9 mouse cellular contexts compared by ENCODE assay signal in genomic region chr11:115746762-115747161, GRCm38 (mm10). TPM values are rescaled to one million over a fixed set of nuclear protein-coding genes. Genes with fewer than 3 reads are reported as not detected.
DNase-seq lines count a peak whose midpoint lies in the region; ATAC-seq and TF ChIP-seq lines count a peak whose summit lies in the region.
"Had no signal": no experiment of that assay in that cellular context is flagged by ENCODE, and none has a peak within 500 bp of the region (broad histone marks: within the 10 kb centered on the region; RNA-seq: fewer than 3 reads in every experiment).

No protein-coding gene starts in this region.

- H3K36me3 ChIP-seq in kidney, adult 2 months (ENCODE audit: control insufficient read depth, insufficient read depth, low read length): no peaks in the 10 kb centered on the region
- H3K36me3 ChIP-seq in kidney, embryonic 16.5 days (ENCODE audit: insufficient read depth, low read length): no peaks in the 10 kb centered on the region
- no peaks in the 10 kb centered on the region for H3K36me3 ChIP-seq in ES-E14 (ENCODE audit: control insufficient read depth, insufficient read depth, low read length, poor library complexity, severe bottlenecking)
- no peaks in the 10 kb centered on the region for H3K36me3 ChIP-seq in forebrain, postnatal 0 days (ENCODE audit: insufficient read depth)
- no peaks in the 10 kb centered on the region for H3K36me3 ChIP-seq in midbrain, embryonic 15.5 days (replicated peaks)
- H3K36me3 ChIP-seq: embryonic facial prominence, embryonic 15.5 days had no signal

- H3K9ac ChIP-seq in kidney, embryonic 16.5 days (replicated peaks; ENCODE audit: low read length): no peak overlapping the region
- no peak overlapping the region for H3K9ac ChIP-seq in ES-E14 (ENCODE audit: insufficient read depth, low read depth, low read length, poor library complexity, severe bottlenecking)
- H3K9ac ChIP-seq in forebrain, postnatal 0 days: no peak overlapping the region
- H3K9ac ChIP-seq in midbrain, embryonic 15.5 days: no peak overlapping the region
- H3K9ac ChIP-seq: embryonic facial prominence, embryonic 15.5 days had no signal

- no peak overlapping the region for H3K4me2 ChIP-seq in kidney, embryonic 16.5 days (replicated peaks; ENCODE audit: low read depth, low read length)
- H3K4me2 ChIP-seq in forebrain, postnatal 0 days (ENCODE audit: low read depth): peak overlapping the region; percentile 33; the same call in 1 of the 2 replicates
- peak overlapping the region; percentile 44; the same call in 1 of the 2 replicates for H3K4me2 ChIP-seq in midbrain, embryonic 15.5 days

- TF ChIP-seq POLR2A in kidney, adult 2 months (IDR thresholded peaks at IDR 0.05; ENCODE audit: low read depth, low read length): no peak

- no peaks in the 10 kb centered on the region for H3K9me3 ChIP-seq in kidney, embryonic 16.5 days (ENCODE audit: low read length)
- H3K9me3 ChIP-seq in ES-E14 (ENCODE audit: control insufficient read depth, insufficient read depth, low read depth, low read length): no peaks in the 10 kb centered on the region
- H3K9me3 ChIP-seq in forebrain, postnatal 0 days (ENCODE audit: low read length): no peaks in the 10 kb centered on the region
- no peaks in the 10 kb centered on the region for H3K9me3 ChIP-seq in midbrain, embryonic 15.5 days
- H3K9me3 ChIP-seq: embryonic facial prominence, embryonic 15.5 days had no signal

- ATAC-seq in kidney, embryonic 16.5 days (ENCODE audit: low FRiP score, low TSS enrichment): no peak
- ATAC-seq in forebrain, postnatal 0 days: no peak
- no peak for ATAC-seq in midbrain, embryonic 15.5 days (replicated peaks)

- in situ Hi-C loops in ES-E14 (cut with MboI; ENCODE audit: low sequenced_read_pairs in 2 of 2, unreplicated experiment in 2 of 2): no loop called here

- no peaks in the 10 kb centered on the region for H3K4me1 ChIP-seq in kidney, adult 2 months (ENCODE audit: control insufficient read depth, insufficient read depth, low read length)
- no peaks in the 10 kb centered on the region for H3K4me1 ChIP-seq in kidney, embryonic 16.5 days (ENCODE audit: insufficient read depth, low read length)
- peaks cover 4% of the 10 kb centered on the region in 2 experiments; a peak in 3 of 4 replicates for H3K4me1 ChIP-seq in ES-E14 (ENCODE audit: control insufficient read depth in 2 of 2, insufficient read depth in 2 of 2, low read length in 2 of 2, poor library complexity in 1 of 2)
- no peaks in the 10 kb centered on the region for H3K4me1 ChIP-seq in forebrain, postnatal 0 days (ENCODE audit: insufficient read depth)
- peaks cover 5% of the 10 kb centered on the region; the same call in 1 of the 2 replicates for H3K4me1 ChIP-seq in midbrain, embryonic 15.5 days
- H3K4me1 ChIP-seq: embryonic facial prominence, embryonic 15.5 days had no signal

- DNase-seq in kidney, adult 2 months: peak; percentile 60
- DNase-seq in ES-E14 (ENCODE audit: low read depth, low spot score): no peak
- no peak for DNase-seq in forebrain, postnatal 0 days
- DNase-seq in gastrocnemius, adult 18-20 months (ENCODE audit: low spot score): no peak
- no peak for DNase-seq in ovary, adult 18-20 months (ENCODE audit: low spot score)
- no peak for DNase-seq in retina, embryonic 14.5 days (ENCODE audit: low spot score)

- H3K27me3 ChIP-seq in kidney, adult 2 months (replicated peaks; ENCODE audit: control insufficient read depth, insufficient read depth, low read length): no peaks in the 10 kb centered on the region
- no peaks in the 10 kb centered on the region for H3K27me3 ChIP-seq in kidney, embryonic 16.5 days (ENCODE audit: insufficient read depth, low read length)
- no peaks in the 10 kb centered on the region for H3K27me3 ChIP-seq in forebrain, postnatal 0 days (ENCODE audit: insufficient read depth, low read length)
- H3K27me3 ChIP-seq in midbrain, embryonic 15.5 days (replicated peaks): no peaks in the 10 kb centered on the region
- H3K27me3 ChIP-seq: embryonic facial prominence, embryonic 15.5 days had no signal

- no peak overlapping the region for H3K27ac ChIP-seq in kidney, adult 2 months (ENCODE audit: insufficient read depth, low read depth, low read length)
- no peak overlapping the region for H3K27ac ChIP-seq in kidney, embryonic 16.5 days (ENCODE audit: low read length)
- H3K27ac ChIP-seq in ES-E14 (ENCODE audit: insufficient read depth, low read depth, low read length, poor library complexity, severe bottlenecking): no peak overlapping the region
- no peak overlapping the region for H3K27ac ChIP-seq in forebrain, postnatal 0 days (ENCODE audit: low read depth, low read length)
- H3K27ac ChIP-seq in midbrain, embryonic 15.5 days: no peak overlapping the region
- H3K27ac ChIP-seq: embryonic facial prominence, embryonic 15.5 days had no signal

- no peak for TF ChIP-seq CTCF in kidney, adult 2 months (conservative IDR thresholded peaks at IDR 0.05; ENCODE audit: insufficient read depth, insufficient read length, low read depth, low read length)
- TF ChIP-seq CTCF in forebrain, postnatal 0 days (IDR thresholded peaks at IDR 0.05; ENCODE audit: low read depth): no peak

- WGBS in kidney, adult 2 months: 32% methylated on average over 8 of the region's 8 CpGs
- 40% methylated on average over 8 of the region's 8 CpGs for WGBS in kidney, embryonic 16.5 days
- 49% methylated on average over 8 of the region's 8 CpGs for WGBS in forebrain, postnatal 0 days
- 48% methylated on average over 8 of the region's 8 CpGs for WGBS in midbrain, embryonic 15.5 days

- H3K4me3 ChIP-seq in kidney, adult 2 months (ENCODE audit: insufficient read depth, low read depth, low read length): no peak overlapping the region
- no peak overlapping the region for H3K4me3 ChIP-seq in kidney, embryonic 16.5 days (ENCODE audit: low read length)
- H3K4me3 ChIP-seq in ES-E14 (ENCODE audit: insufficient read depth in 1 of 2, low read depth in 1 of 2, low read length in 2 of 2, poor library complexity in 1 of 2, severe bottlenecking in 1 of 2): no peak overlapping the region
- peak overlapping the region; percentile 1; the same call in 1 of the 2 replicates for H3K4me3 ChIP-seq in forebrain, postnatal 0 days (ENCODE audit: low read depth, low read length)
- peak overlapping the region; percentile 21 for H3K4me3 ChIP-seq in midbrain, embryonic 15.5 days
- H3K4me3 ChIP-seq: embryonic facial prominence, embryonic 15.5 days had no signal

TF ChIP-seq in ES-E14, 5 proteins besides CTCF, POLR2A, EP300 and RAD21:
- TF ChIP-seq MAFK (IDR thresholded peaks at IDR 0.05; ENCODE audit: insufficient read depth, low read depth, low read length) (0 out of 2 replicates have a peak, but pooled peaks have one; percentile 40), ZC3H11A (IDR thresholded peaks at IDR 0.05; ENCODE audit: borderline replicate concordance, low read depth, low read length) (no peak)

RNA-seq across cellular contexts. Expression of gene Tmem94, which starts 18.5 kb away (rescaled TPM):
- 77.1 and 97.8 TPM in 2 replicates for polyA plus RNA-seq in kidney, adult 2 months (2012; rRNA removed)
- polyA plus RNA-seq in kidney, embryonic 16.5 days (2015; fragmentation: Nextera tagmentation; extraction: Ambion mirVana): 33.4 and 34.5 TPM in 2 replicates
- total RNA-seq in ES-E14 (2012; rRNA removed): 17.7 and 32.1 TPM in 2 replicates
- 16.7 and 19.3 TPM in 2 replicates for total RNA-seq in forebrain, postnatal 0 days (2014; rRNA removed)
- 12.1 and 14.9 TPM in 2 replicates for polyA plus RNA-seq in forebrain, postnatal 0 days (2015; fragmentation: Nextera tagmentation; extraction: Ambion mirVana)
- 28.4 and 31.0 TPM in 2 replicates for polyA plus RNA-seq in midbrain, embryonic 15.5 days (2015; fragmentation: Nextera tagmentation; extraction: Ambion mirVana)
- total RNA-seq in gastrocnemius, adult 18-20 months (2021): 10 to 100 TPM; 85.1 to 88.2 TPM

RNA-seq across cellular contexts. Expression of gene Grb2, which starts 38.4 kb away (rescaled TPM):
- 34.1 and 42.6 TPM in 2 replicates for polyA plus RNA-seq in kidney, adult 2 months (2012; rRNA removed)
- 86.5 and 87.0 TPM in 2 replicates for polyA plus RNA-seq in kidney, embryonic 16.5 days (2015; fragmentation: Nextera tagmentation; extraction: Ambion mirVana)
- 16.3 and 24.4 TPM in 2 replicates for total RNA-seq in ES-E14 (2012; rRNA removed)
- 88.2 and 91.9 TPM in 2 replicates for total RNA-seq in forebrain, postnatal 0 days (2014; rRNA removed)
- polyA plus RNA-seq in forebrain, postnatal 0 days (2015; fragmentation: Nextera tagmentation; extraction: Ambion mirVana): 153 and 162 TPM in 2 replicates
- polyA plus RNA-seq in midbrain, embryonic 15.5 days (2015; fragmentation: Nextera tagmentation; extraction: Ambion mirVana): 173 and 176 TPM in 2 replicates
- 10 to 100 TPM; 63.9 to 66.6 TPM for total RNA-seq in gastrocnemius, adult 18-20 months (2021)

Comparison
In these comparisons a context has a peak if more than half of its experiments do, and no peak if none do; other contexts are left out.
1. H3K4me3 ChIP-seq: peak in forebrain, postnatal 0 days (single experiment) and midbrain, embryonic 15.5 days (single experiment); none in kidney, adult 2 months (single experiment), kidney, embryonic 16.5 days (single experiment) and ES-E14 (0 of 2).